Mouse (Mus musculus): ENCODE results near the gene Uqcc3.

GRCm38 (mm10) chr19:8841012-8841411 is 39.7 kb downstream of the Uqcc3 start:
- no peak for TF ChIP-seq CTCF (conservative IDR thresholded peaks at IDR 0.05; ENCODE audit: insufficient read depth, insufficient read length, low read depth, low read length)
- TF ChIP-seq POLR2A (IDR thresholded peaks at IDR 0.05; ENCODE audit: low read depth, low read length): no peak

Measured in kidney, adult 2 months (tissue).